Mouse (Mus musculus): ENCODE data around the gene Mboat2. TPM values are rescaled to one million over a fixed set of nuclear protein-coding genes. Genes with fewer than 3 reads are reported as not detected.

Gene Mboat2
- total and polyA plus RNA-seq, 3 experiments = 0.39 to 4.0 (median 0.76) TPM

GRCm38 (mm10) chr12:25012555-25013540 lies 182.2 kb downstream of the Mboat2 start:
- Histone ChIP-seq H3K9me3 (replicated peaks; ENCODE audit: low read length) (no peaks in the 10 kb centered on the region), H3K4me3 (replicated peaks in 1 of 3; ENCODE audit: low read depth in 2 of 3, low read length in 2 of 3, poor library complexity in 1 of 3) (no peak overlapping the region), H3K36me3 (replicated peaks in 1 of 2; ENCODE audit: control insufficient read depth in 1 of 2, insufficient read depth in 1 of 2, low read length in 1 of 2) (peaks cover 69 to 90% of the 10 kb centered on the region in 2 experiments), H3K4me2 (ENCODE audit: insufficient read depth, low read depth, poor library complexity, severe bottlenecking) (no peak overlapping the region), H3K9ac (ENCODE audit: insufficient read depth, low read depth) (no peak overlapping the region), H3K27me3 (replicated peaks) (no peaks in the 10 kb centered on the region), H3K4me1 (ENCODE audit: control insufficient read depth in 1 of 2, insufficient read depth in 2 of 2) (peaks cover 0 to 4% of the 10 kb centered on the region in 2 experiments; a peak in 2 of 4 replicates), H3K79me2 (replicated peaks; ENCODE audit: control insufficient read depth, extremely low read depth, insufficient read depth, poor library complexity, severe bottlenecking) (no peaks in the 10 kb centered on the region), H3K27ac (ENCODE audit: insufficient read depth, low read depth) (no peak overlapping the region)
- DNase-seq (ENCODE audit: extremely low read depth) = no peak
- no peak for TF ChIP-seq HCFC1 (IDR thresholded peaks at IDR 0.05; ENCODE audit: low read depth, low read length)
- TF ChIP-seq CHD2 (IDR thresholded peaks at IDR 0.05; ENCODE audit: low read length) = no peak
- no peak for TF ChIP-seq UBTF (IDR thresholded peaks at IDR 0.05; ENCODE audit: low read depth, low read length)
- no peak for TF ChIP-seq NRF1 (IDR thresholded peaks at IDR 0.05; ENCODE audit: low read depth, low read length)
- no peak for TF ChIP-seq POLR2AphosphoS2 (IDR thresholded peaks at IDR 0.05; ENCODE audit: low read depth, low read length)
- TF ChIP-seq MYC (IDR thresholded peaks at IDR 0.05; ENCODE audit: low read depth, low read length) = no peak
- TF ChIP-seq POLR2A (IDR thresholded peaks at IDR 0.05; ENCODE audit: low read depth, low read length) = no peak
- no peak for TF ChIP-seq GABPA (IDR thresholded peaks at IDR 0.05; ENCODE audit: insufficient replicate concordance, low read depth, low read length)
- TF ChIP-seq USF2 (conservative IDR thresholded peaks at IDR 0.05; ENCODE audit: low read depth, low read length) = no peak
- TF ChIP-seq RAD21 (IDR thresholded peaks at IDR 0.05; ENCODE audit: low read depth, low read length) = no peak
- no peak for TF ChIP-seq ELF1 (IDR thresholded peaks at IDR 0.05; ENCODE audit: low read depth, low read length)
- TF ChIP-seq MAFK (IDR thresholded peaks at IDR 0.05; ENCODE audit: insufficient replicate concordance, low read length) = no peak
- TF ChIP-seq TBP (conservative IDR thresholded peaks at IDR 0.05; ENCODE audit: low read depth, low read length) = no peak
- TF ChIP-seq BHLHE40 (IDR thresholded peaks at IDR 0.05; ENCODE audit: low read depth, low read length) = no peak
- TF ChIP-seq RCOR1 (conservative IDR thresholded peaks at IDR 0.05; ENCODE audit: low read depth, low read length) = no peak
- in situ Hi-C loops (cut with MboI; ENCODE audit: low pct_ligation_motif_present, low pct_unique_long_range_greater_than_20kb, low sequenced_read_pairs) (no loop called here), dilution Hi-C loops (cut with MboI; ENCODE audit: extremely low pct_ligation_motif_present, extremely low pct_unique_long_range_greater_than_20kb, low sequenced_read_pairs) (no loop called here)

Other genes with a start within 250 kb of the Mboat2 start
- gene Klf11, start 179.6 kb upstream of the Mboat2 start, total RNA-seq (2012; rRNA removed) = 3.6 and 7.3 TPM in 2 replicates
- 7.2 and 8.0 TPM in 2 replicates for gene Klf11, start 179.6 kb upstream of the Mboat2 start, total RNA-seq (2014; rRNA removed)
- 7.5 and 9.2 TPM in 2 replicates for gene Klf11, start 179.6 kb upstream of the Mboat2 start, polyA plus RNA-seq (2012; ENCODE audit: insufficient read length, low read depth)
- gene Cys1, start 149.1 kb upstream of the Mboat2 start, total RNA-seq (2012; rRNA removed) = not detected in 2 replicates
- not detected in 2 replicates for gene Cys1, start 149.1 kb upstream of the Mboat2 start, total RNA-seq (2014; rRNA removed)
- gene Cys1, start 149.1 kb upstream of the Mboat2 start, polyA plus RNA-seq (2012; ENCODE audit: insufficient read length, low read depth) = not detected in 2 replicates
- 89.0 and 138 TPM in 2 replicates for gene Rrm2, start 122.6 kb upstream of the Mboat2 start, total RNA-seq (2012; rRNA removed)
- 180 and 187 TPM in 2 replicates for gene Rrm2, start 122.6 kb upstream of the Mboat2 start, total RNA-seq (2014; rRNA removed)
- 202 and 214 TPM in 2 replicates for gene Rrm2, start 122.6 kb upstream of the Mboat2 start, polyA plus RNA-seq (2012; ENCODE audit: insufficient read length, low read depth)
- 39.4 and 39.5 TPM in 2 replicates for gene Kidins220, start 144.0 kb downstream of the Mboat2 start, total RNA-seq (2012; rRNA removed)
- 32.4 and 40.3 TPM in 2 replicates for gene Kidins220, start 144.0 kb downstream of the Mboat2 start, total RNA-seq (2014; rRNA removed)
- gene Kidins220, start 144.0 kb downstream of the Mboat2 start, polyA plus RNA-seq (2012; ENCODE audit: insufficient read length, low read depth) = 47.8 and 67.6 TPM in 2 replicates

Measured in CH12.LX (cell line).